Mouse (Mus musculus) embryonic facial prominence, embryonic 13.5 days (tissue): ENCODE measurements around the gene Mme. TPM values are rescaled to one million over a fixed set of nuclear protein-coding genes. Genes with fewer than 3 reads are reported as not detected.

Experiments used
- ATAC-seq: fragments of 200-750 bp; cut with Nextera tagmentation; 2 replicates; pipeline ENCODE4 v1.8.0; 2017; ENCODE audit warnings: low read depth; ENCODE audit not compliant: insufficient number of reproducible peaks, insufficient read depth, low FRiP score, low TSS enrichment
- H3K27ac ChIP-seq: fragments of 300-500 bp; sonication (generic); 2 replicates; pipeline ENCODE4 v1.5.1; 2015; ENCODE audit warnings: moderate library complexity, mild to moderate bottlenecking, inconsistent platforms
- H3K27me3 ChIP-seq: fragments of 300-500 bp; sonication (generic); 2 replicates; pipeline ENCODE4 v1.6.1; 2015; ENCODE audit warnings: mild to moderate bottlenecking, inconsistent platforms
- H3K36me3 ChIP-seq: fragments of 300-500 bp; sonication (generic); 2 replicates; pipeline ENCODE4 v1.6.1; 2015; ENCODE audit warnings: mild to moderate bottlenecking, inconsistent platforms
- H3K4me1 ChIP-seq: fragments of 300-500 bp; sonication (generic); 2 replicates; pipeline ENCODE4 v1.6.1; 2015; ENCODE audit warnings: inconsistent platforms
- H3K4me2 ChIP-seq: fragments of 300-500 bp; sonication (generic); 2 replicates; pipeline ENCODE4 v1.6.1; 2015; ENCODE audit warnings: moderate library complexity, mild to moderate bottlenecking, inconsistent platforms
- H3K4me3 ChIP-seq: fragments of 300-500 bp; sonication (generic); 2 replicates; pipeline ENCODE4 v1.5.1; 2015; ENCODE audit warnings: mild to moderate bottlenecking, inconsistent platforms
- H3K9ac ChIP-seq: fragments of 300-500 bp; sonication (generic); 2 replicates; pipeline ENCODE4 v1.6.1; 2015; ENCODE audit warnings: mild to moderate bottlenecking, inconsistent platforms
- H3K9me3 ChIP-seq: fragments of 300-500 bp; sonication (generic); 2 replicates; pipeline ENCODE4 v1.6.1; 2016; ENCODE audit warnings: inconsistent platforms
- WGBS: fragments of 180-500 bp; shearing (Covaris S2); methylation state at CpG from one replicate; pipeline ENCODE4 v1.1.7; 2015; ENCODE audit warnings: mixed read lengths; 5-methylcytosine and 5-hydroxymethylcytosine counted together
- polyA plus RNA-seq: library from polyadenylated mRNA; unstranded; fragments of >200 nt; fragmentation: Nextera tagmentation; extraction: Ambion mirVana; gene quantifications from 2 replicates; pipeline ENCODE4 v1.2.1, GENCODE M21; 2015

The Mme gene
- polyA plus RNA-seq, 1 experiment from 2014 or later, result 67.4 TPM

DNA sequence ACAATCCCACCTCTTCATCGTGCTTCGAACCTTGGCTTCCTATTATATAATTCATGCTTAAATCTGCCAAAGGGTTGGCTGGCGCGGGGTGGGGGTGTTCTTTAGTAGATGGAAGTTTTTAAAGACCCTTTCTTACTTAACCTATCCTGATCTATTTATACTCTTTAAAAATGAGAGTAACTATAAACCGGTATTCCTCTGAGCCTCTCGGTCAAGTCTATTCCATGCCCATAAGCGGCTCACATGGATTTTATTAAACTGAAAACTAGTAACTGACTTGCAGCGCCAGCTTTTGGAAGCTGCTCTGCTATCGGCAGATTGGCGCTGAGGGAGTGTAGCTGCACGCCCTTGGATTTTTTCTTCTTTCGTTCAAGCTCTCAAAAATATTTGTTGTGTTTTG, 55.1 kb downstream of the Mme start:
- Histone ChIP-seq H3K4me1 (peaks cover 3% of the 10 kb centered on the region; the same call in 1 of the 2 replicates), H3K9ac (peak overlapping the region; percentile 93), H3K27ac (peak overlapping the region; percentile 100), H3K36me3 (peaks cover 3% of the 10 kb centered on the region; the same call in 1 of the 2 replicates), H3K4me3 (peak overlapping the region; percentile 79), H3K27me3 (no peaks in the 10 kb centered on the region), H3K4me2 (peak overlapping the region; percentile 76), H3K9me3 (no peaks in the 10 kb centered on the region)
- ATAC-seq, result peak; percentile 34; the same call in 1 of the 2 replicates
- WGBS, result 2% methylated on average over 12 of the region's 12 CpGs

DNA sequence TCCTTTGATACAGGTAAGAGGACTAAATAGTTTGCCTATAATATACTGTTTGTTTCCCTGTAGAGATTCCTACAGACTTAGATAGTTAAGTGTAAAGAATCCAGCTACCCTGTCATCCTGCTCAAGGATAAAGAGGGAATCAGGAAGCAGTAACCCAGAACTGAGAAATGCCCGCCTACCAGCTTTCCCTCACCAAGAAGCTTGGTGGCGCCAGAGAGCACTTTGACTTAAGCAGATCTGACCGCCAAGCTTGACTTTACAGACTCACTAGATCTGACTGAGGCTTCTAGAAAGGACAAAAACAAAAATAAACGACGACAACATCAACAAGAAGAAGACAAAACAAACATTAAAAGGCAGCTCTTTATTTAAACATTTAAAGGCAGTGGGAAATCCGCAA, 56.5 kb downstream of the Mme start:
- Histone ChIP-seq H3K4me3 (peak overlapping the region; percentile 30), H3K27me3 (no peaks in the 10 kb centered on the region), H3K4me1 (peaks cover 3% of the 10 kb centered on the region; the same call in 1 of the 2 replicates), H3K9me3 (no peaks in the 10 kb centered on the region), H3K9ac (peak overlapping the region; percentile 53; the same call in 1 of the 2 replicates), H3K27ac (no peak overlapping the region), H3K36me3 (peaks cover 12% of the 10 kb centered on the region), H3K4me2 (peak overlapping the region; percentile 76)
- WGBS, result 6% methylated on average over 6 of the region's 6 CpGs
- ATAC-seq, result no peak

- Histone ChIP-seq H3K4me2 (no peak overlapping the region), H3K4me3 (no peak overlapping the region), H3K27me3 (no peaks in the 10 kb centered on the region), H3K9me3 (no peaks in the 10 kb centered on the region), H3K4me1 (0 out of 2 replicates have a peak, but pooled peaks cover 4% of the 10 kb centered on the region), H3K36me3 (no peaks in the 10 kb centered on the region), H3K27ac (no peak overlapping the region), H3K9ac (no peak overlapping the region)
- 44% methylated on average over 7 of the region's 7 CpGs for WGBS
- ATAC-seq, result no peak
Measured at GRCm38 (mm10) chr3:63315211-63315760, 73.9 kb downstream of the Mme start.

GRCm38 (mm10) chr3:63317496-63317895, 76.2 kb downstream of the Mme start:
- no peak overlapping the region for H3K27ac ChIP-seq
- no peak for ATAC-seq
- H3K36me3 ChIP-seq, result no peaks in the 10 kb centered on the region
- peaks cover 9% of the 10 kb centered on the region; the same call in 1 of the 2 replicates for H3K4me1 ChIP-seq
- no peaks in the 10 kb centered on the region for H3K27me3 ChIP-seq
- 64% methylated on average over 3 of the region's 3 CpGs for WGBS
- no peak overlapping the region for H3K9ac ChIP-seq
- no peak overlapping the region for H3K4me3 ChIP-seq
- no peak overlapping the region for H3K4me2 ChIP-seq
- H3K9me3 ChIP-seq, result no peaks in the 10 kb centered on the region

DNA sequence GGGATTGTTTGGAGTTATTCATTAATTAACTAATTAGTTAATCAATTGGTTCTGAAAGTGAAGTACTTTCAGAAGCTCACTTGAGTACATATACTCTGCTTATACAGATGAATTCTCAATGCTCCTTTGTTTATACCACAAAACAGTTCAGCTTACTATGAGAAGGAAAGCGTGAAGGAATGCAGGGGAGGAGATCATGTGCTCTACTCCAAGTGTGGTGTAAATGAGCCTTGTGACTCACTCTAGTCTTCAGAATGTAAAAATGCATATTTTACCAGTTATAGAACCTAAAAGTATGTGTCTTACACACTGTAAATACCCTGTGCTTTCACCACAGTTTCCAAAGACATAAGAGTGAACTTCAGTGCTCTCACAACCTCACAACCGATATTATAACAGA, 84.3 kb downstream of the Mme start:
- 71% methylated on average over 2 of the region's 2 CpGs for WGBS

GRCm38 (mm10) chr3:63340110-63340509, 98.8 kb downstream of the Mme start:
- Histone ChIP-seq H3K27ac (no peak overlapping the region), H3K4me2 (no peak overlapping the region), H3K9me3 (no peaks in the 10 kb centered on the region), H3K9ac (no peak overlapping the region), H3K4me1 (no peaks in the 10 kb centered on the region), H3K4me3 (no peak overlapping the region), H3K27me3 (no peaks in the 10 kb centered on the region), H3K36me3 (peaks cover 13% of the 10 kb centered on the region)
- WGBS, result 75% methylated on average over 2 of the region's 2 CpGs
- no peak for ATAC-seq

More for the DNA sequence above, 84.3 kb downstream of the Mme start:
- no peak overlapping the region for H3K9ac ChIP-seq
- H3K4me1 ChIP-seq, result peaks cover 5% of the 10 kb centered on the region
- H3K9me3 ChIP-seq, result no peaks in the 10 kb centered on the region
- no peak overlapping the region for H3K27ac ChIP-seq
- H3K36me3 ChIP-seq, result 0 out of 2 replicates have a peak, but pooled peaks cover 2% of the 10 kb centered on the region
- no peak overlapping the region for H3K4me3 ChIP-seq
- no peak overlapping the region for H3K4me2 ChIP-seq
- no peaks in the 10 kb centered on the region for H3K27me3 ChIP-seq
- ATAC-seq, result no peak

- WGBS, result 82% methylated on average over 3 of the region's 3 CpGs
- H3K27ac ChIP-seq, result no peak overlapping the region
- ATAC-seq, result no peak
Measured at GRCm38 (mm10) chr3:63340546-63340945, 99.2 kb downstream of the Mme start.

GRCm38 (mm10) chr3:63341481-63341880, 100.1 kb downstream of the Mme start:
- Histone ChIP-seq H3K9me3 (no peaks in the 10 kb centered on the region), H3K9ac (no peak overlapping the region), H3K4me2 (no peak overlapping the region), H3K27ac (no peak overlapping the region), H3K36me3 (peaks cover 17% of the 10 kb centered on the region), H3K27me3 (no peaks in the 10 kb centered on the region), H3K4me3 (no peak overlapping the region), H3K4me1 (no peaks in the 10 kb centered on the region)
- no peak for ATAC-seq
- 94% methylated on average over 4 of the region's 4 CpGs for WGBS

More at GRCm38 (mm10) chr3:63340546-63340945, 99.2 kb downstream of the Mme start:
- no peak overlapping the region for H3K9ac ChIP-seq
- H3K36me3 ChIP-seq, result peaks cover 13% of the 10 kb centered on the region
- H3K4me3 ChIP-seq, result no peak overlapping the region
- H3K27me3 ChIP-seq, result no peaks in the 10 kb centered on the region
- no peak overlapping the region for H3K4me2 ChIP-seq
- no peaks in the 10 kb centered on the region for H3K4me1 ChIP-seq
- H3K9me3 ChIP-seq, result no peaks in the 10 kb centered on the region

GRCm38 (mm10) chr3:63344998-63345397, 103.7 kb downstream of the Mme start:
- Histone ChIP-seq H3K27me3 (no peaks in the 10 kb centered on the region), H3K4me3 (no peak overlapping the region), H3K9me3 (no peaks in the 10 kb centered on the region), H3K9ac (no peak overlapping the region), H3K36me3 (peaks cover 39% of the 10 kb centered on the region), H3K27ac (no peak overlapping the region), H3K4me2 (no peak overlapping the region), H3K4me1 (no peaks in the 10 kb centered on the region)
- no peak for ATAC-seq
- 71% methylated on average over 5 of the region's 5 CpGs for WGBS

DNA sequence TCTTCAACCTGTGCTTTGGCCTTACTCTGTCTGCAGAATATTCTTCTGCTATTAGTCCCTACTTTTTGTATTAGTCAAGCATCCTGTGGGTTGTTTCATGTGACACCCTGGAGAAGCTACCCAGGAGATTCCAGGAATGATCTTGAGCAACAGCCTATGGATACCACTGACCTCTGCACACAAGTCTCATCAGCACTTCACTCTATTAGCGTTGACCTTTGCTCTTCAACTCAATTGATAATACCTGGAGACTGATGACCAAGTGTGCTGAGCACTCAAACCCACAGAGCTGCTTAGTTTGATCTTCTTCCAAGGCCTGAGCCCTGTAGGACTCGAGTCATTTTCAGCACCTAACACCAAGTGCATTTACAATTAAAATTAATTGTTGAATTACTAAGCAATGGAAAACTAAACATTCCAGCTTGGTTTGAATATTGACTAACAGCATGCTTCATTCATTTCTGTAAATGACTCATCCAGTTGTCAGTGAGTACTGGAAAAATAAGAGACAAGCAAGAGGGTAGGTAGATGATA, 107.6 kb downstream of the Mme start:
- H3K9ac ChIP-seq, result no peak overlapping the region
- no peak overlapping the region for H3K4me2 ChIP-seq
- peaks cover 46% of the 10 kb centered on the region for H3K36me3 ChIP-seq
- WGBS, result 82% methylated on average over 2 of the region's 2 CpGs
- peaks cover 4% of the 10 kb centered on the region; the same call in 1 of the 2 replicates for H3K4me1 ChIP-seq
- ATAC-seq, result no peak
- no peak overlapping the region for H3K4me3 ChIP-seq
- H3K27me3 ChIP-seq, result no peaks in the 10 kb centered on the region
- no peaks in the 10 kb centered on the region for H3K9me3 ChIP-seq
- no peak overlapping the region for H3K27ac ChIP-seq

- Histone ChIP-seq H3K36me3 (peaks cover 54% of the 10 kb centered on the region), H3K9ac (no peak overlapping the region), H3K9me3 (no peaks in the 10 kb centered on the region), H3K4me2 (no peak overlapping the region), H3K27me3 (no peaks in the 10 kb centered on the region), H3K27ac (no peak overlapping the region), H3K4me3 (no peak overlapping the region), H3K4me1 (peaks cover 4% of the 10 kb centered on the region; the same call in 1 of the 2 replicates)
- no peak for ATAC-seq
- 86% methylated on average over 4 of the region's 4 CpGs for WGBS
Measured at GRCm38 (mm10) chr3:63350242-63350641, 108.9 kb downstream of the Mme start.

- H3K9me3 ChIP-seq, result no peaks in the 10 kb centered on the region
- H3K27me3 ChIP-seq, result no peaks in the 10 kb centered on the region
- WGBS, result 75% methylated on average over 3 of the region's 3 CpGs
Measured at GRCm38 (mm10) chr3:63350704-63351103, 109.4 kb downstream of the Mme start.

More at GRCm38 (mm10) chr3:63350704-63351103, 109.4 kb downstream of the Mme start:
- H3K27ac ChIP-seq, result no peak overlapping the region
- H3K36me3 ChIP-seq, result peaks cover 54% of the 10 kb centered on the region
- no peak overlapping the region for H3K9ac ChIP-seq
- peaks cover 4% of the 10 kb centered on the region; the same call in 1 of the 2 replicates for H3K4me1 ChIP-seq
- H3K4me3 ChIP-seq, result no peak overlapping the region
- no peak for ATAC-seq
- H3K4me2 ChIP-seq, result no peak overlapping the region
